Mouse (Mus musculus): ENCODE data around the gene Ly6g5c.

Gene Ly6g5c

DNA sequence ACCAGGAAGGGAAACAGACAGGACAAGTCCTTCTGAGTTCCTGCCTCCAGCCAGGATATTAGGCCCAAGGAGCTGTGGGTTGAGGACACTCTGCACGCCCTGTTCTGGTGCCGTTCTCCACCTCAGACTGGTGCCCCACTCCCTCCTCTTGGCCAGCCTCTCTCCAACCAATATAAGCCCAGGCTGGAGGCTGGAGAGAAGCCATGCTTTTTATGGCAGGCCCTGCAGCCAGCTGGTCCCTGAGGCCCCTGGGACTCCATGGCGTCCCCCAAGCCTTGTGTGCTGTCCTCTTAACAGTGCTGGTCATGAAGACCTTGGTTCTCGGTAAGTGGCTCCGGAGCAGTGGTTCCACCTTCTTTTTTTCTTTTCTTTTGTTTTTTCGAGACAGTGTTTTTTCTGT, at the start of gene Ly6g5c:
Ly6g5c (plus strand) TSS at position 183 of the 400 bp plus-strand sequence.
- DNase-seq (ENCODE audit: low spot score in 2 of 2) = peak in 1 of 2 experiments; percentile 46

DNA sequence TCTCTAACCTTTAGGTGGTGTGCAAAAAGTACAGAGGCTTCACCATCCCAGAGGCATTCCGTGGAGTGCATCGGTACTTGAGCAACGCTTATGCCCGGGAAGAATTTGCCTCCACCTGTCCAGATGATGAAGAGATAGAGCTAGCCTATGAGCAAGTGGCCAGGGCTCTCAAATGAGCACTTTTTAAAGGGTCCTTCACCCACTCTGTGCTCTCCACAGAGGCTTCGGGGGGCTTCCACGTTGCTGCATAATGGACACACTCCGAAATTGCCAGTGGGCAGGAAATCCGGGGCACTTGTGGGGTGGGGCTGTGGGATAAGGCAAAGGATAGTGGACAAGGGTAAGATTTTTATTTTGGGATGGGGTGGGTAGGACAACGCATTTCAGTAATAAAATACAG, 49.8 kb upstream of the Ly6g5c start:
- DNase-seq (ENCODE audit: low spot score in 2 of 2) = no peak

DNA sequence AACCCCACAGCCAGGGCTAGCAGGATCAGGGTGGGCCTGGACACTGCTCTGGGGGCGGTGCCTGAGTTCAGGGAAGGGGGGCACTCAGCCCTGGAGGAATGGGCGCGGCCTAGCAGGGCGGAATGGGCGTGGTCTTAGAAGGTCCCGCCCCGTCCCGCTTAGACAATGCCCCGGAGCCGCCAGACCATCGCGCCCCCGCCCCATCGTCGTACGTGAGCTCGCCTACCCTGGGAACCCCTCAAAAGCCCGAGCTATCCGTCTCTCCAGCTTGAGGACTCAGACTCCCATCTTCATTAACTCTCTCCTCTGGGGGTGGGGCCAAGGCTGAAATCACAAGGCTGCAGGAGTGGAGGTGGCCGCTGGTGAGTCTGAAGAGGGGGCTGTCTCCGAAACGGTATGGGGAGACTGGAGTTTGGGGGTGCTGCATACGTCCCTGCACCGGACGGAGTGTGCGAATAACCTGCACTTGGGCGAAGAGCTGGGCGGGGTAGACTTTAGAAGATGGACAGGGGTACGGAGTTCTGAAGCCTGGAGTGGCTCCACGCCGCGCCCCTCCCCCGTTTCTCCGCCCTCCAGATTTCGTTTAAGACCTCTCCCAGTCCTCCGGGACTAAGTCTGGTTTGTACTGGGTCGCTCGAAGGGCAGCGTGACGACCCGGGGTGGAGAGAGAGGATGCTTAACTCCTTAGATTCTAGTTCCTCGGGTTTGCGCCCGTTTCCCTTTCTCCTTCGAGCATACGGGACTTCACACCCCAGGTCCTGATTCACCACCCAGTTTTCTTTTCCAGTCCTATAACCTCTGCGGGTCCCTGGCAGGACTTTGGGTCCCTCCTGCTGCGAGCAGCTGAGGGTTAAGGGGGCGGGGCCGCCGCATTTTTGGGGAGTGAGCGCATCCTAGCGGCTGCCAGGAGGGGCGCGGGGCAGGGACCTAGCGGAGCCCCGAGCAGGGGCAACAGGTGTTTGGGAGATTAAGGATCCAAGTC, 48.9 kb upstream of the Ly6g5c start, which contains the start of gene Ddah2:
Ddah2 (plus strand) TSS at position 125 of the 982 bp plus-strand sequence.
- peak; percentile 79 to 92 for DNase-seq (ENCODE audit: low spot score in 2 of 2)

DNA sequence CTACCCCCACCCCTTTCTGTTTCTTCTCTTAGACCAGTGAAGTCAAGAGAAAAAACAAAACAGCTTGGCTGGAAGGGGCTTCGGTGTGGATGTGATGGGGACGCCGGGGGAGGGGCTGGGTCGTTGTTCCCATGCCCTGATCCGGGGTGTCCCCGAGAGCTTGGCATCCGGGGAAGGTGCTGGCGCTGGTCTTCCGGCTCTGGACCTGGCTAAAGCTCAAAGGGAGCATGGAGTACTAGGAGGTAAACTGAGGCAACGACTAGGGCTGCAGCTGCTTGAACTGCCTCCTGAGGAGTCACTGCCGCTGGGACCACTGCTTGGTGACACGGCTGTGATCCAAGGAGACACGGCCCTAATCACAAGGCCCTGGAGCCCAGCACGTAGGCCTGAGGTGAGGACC, 48.0 kb upstream of the Ly6g5c start:
- no peak for DNase-seq (ENCODE audit: low spot score in 2 of 2)

DNA sequence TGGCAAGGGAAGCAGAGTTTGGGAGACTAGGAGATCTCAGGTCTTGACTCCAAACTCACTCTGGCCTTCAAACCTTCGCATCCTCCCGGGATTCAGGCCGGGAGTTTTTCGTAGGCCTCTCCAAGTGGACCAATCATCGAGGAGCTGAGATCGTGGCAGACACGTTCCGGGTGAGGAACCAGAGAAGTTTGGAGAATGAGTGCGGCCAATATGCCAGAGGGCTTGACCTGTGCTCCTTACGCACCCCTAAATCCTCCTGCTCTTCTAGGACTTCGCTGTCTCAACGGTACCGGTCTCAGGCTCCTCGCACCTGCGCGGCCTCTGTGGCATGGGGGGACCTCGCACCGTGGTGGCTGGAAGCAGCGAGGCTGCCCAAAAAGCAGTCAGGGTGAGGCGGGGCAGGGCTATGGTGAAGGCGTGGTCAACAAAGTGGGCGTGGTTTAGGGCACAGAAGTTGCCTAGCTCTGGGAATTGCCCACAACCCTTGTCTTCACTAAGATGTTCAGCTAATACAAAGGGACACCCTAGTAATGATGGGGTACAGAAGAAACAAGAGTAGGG, 47.3 kb upstream of the Ly6g5c start:
- no peak for DNase-seq (ENCODE audit: low spot score in 2 of 2)

DNA sequence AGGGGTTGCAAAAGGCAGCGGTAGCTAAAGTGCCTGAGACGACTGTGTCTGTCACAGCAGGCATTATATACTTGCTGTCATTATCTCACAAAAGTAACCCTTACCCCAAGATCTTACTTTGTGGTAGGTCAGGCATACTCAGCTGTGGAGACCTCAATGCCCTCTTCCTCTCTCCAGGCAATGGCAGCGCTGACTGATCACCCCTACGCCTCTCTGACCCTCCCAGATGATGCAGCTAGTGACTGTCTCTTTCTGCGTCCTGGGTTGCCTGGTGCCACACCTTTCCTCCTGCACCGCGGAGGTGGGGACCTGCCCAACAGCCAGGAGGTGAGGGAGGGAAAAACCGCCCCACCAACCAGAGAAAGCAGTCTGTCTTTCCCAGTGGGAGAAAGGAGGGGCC, 46.8 kb upstream of the Ly6g5c start:
- no peak for DNase-seq (ENCODE audit: low spot score in 2 of 2)

DNA sequence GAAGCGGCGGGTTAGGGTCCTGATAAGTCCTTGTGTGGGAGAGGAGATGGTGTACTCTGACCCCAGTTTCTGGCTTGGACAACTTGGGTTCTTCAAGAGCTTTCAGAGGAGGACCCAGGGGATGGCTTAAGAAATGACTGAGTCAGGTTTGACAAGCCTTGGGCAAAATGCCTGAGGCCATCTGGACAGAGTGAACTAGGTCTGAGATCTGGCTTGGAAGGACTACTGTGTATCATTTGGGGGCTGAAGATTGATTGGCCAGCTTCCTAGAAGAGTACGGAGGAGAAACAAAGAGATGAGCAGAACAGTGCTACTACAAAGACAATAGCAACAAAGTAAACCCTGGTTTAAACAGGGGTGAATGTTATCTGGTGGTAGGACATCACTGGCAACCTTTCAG, 44.6 kb upstream of the Ly6g5c start:
- DNase-seq (ENCODE audit: low spot score in 2 of 2) = peak in 1 of 2 experiments; percentile 32

GRCm38 (mm10) chr17:35064378-35064877, 43.7 kb upstream of the Ly6g5c start:
- no peak for DNase-seq (ENCODE audit: low spot score in 2 of 2)

DNA sequence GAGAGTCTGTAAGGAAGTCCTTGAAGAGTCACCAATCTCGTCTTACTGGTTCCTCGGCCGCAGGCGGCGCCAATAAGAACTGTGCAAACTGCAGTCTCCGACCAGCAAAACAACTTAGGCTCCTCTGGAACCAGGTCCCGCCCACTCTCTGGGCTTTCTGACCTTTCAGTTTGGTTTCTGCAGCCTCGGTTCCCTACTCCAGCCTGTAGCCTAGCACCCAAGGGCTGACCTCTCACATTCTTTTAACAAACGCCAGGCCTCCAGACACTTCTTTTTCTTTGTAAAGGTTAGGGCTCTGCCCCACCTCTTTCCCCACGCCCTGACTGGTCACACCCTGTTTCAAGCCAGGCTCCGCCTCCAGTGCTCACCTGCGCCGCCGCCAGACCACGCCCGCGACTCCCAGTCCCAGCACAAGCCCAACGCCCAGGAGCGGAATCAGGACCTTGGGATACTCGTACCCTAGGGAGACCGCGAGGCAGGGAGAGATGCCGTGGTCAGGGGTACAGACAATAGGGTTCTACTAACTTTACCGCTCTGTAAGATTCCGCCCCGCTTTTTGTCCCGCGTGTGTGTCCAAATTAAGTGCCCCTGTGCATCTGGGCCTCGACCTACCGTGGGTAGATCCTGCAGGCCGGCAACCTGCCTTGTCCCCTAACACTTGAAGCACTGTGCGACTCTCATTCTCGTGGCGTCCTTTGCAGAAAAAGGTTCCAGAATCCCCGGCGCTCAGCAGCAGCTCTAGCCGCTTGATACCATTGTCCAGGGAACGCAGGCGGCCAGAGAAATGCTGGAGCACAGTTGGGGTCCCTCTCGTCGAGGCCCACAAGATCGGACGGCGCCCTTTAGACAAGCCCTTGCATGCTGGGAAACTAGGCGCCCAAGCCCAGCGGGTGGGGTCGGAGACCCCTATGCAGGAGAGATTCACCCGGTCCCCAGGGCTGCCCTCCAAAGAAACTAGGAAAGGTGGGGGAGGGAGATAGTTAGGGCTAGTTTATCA, 42.8 kb upstream of the Ly6g5c start, which contains the start of gene Ly6g6c:
Ly6g6c (plus strand) TSS at position 438 of the 997 bp plus-strand sequence.
- DNase-seq (ENCODE audit: low spot score in 2 of 2) = no peak

DNA sequence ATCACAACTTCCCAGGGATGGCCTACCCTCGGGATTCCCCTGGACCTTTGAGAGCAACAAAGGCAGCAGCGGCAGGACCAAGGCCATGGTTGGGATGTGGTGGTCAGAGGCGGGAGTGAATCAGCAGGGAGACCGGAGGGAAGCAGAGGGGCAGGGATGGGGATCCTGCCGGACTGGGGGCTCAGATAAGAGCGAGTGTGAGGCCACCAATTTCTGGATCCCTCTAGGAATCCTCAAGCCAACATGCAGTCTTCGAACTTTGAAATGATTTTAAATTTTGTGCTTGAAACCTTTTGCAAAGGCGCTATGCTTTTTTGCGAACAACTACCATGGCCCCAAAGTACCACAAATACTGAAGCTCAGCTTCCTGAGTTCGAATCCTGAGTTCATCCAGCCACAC, 42.0 kb upstream of the Ly6g5c start, which contains the start of gene Mpig6b:
Mpig6b (minus strand) TSS at position 101 of the 400 bp plus-strand sequence.
- DNase-seq (ENCODE audit: low spot score in 2 of 2) = no peak

DNA sequence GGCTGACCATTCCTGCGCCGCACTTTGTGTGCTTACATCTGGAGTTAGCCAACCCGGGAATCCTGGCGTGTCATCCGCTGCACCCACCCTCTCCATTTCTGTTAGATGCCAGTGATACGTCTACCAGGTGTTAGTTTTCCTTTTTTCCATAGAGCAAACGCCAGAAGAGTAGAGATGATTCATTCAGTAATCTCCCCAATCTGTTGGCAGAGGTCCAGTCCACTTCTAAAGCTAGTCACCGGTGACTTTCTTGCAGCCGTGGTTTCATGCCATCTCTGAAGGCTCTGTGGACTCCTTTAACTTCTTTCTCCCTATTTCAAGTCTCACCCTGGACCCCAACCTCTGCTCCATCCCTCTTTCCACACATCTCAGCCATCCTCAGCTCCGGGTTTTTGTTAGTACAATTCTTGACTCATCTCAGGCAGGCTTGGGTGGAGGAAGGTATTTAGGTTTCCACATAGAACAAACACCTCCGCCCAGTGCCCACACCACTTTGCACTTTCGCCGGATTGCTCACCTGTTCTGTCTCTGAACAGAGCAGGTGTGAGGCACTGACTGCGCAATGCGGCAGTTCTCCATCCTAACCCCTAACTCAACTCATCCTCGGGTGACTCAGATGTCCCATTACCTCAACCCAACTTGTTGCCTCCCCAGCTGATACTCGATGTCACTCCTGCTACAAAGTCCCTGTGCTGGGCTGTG, 39.7 kb upstream of the Ly6g5c start:
- no peak for DNase-seq (ENCODE audit: low spot score in 2 of 2)

DNA sequence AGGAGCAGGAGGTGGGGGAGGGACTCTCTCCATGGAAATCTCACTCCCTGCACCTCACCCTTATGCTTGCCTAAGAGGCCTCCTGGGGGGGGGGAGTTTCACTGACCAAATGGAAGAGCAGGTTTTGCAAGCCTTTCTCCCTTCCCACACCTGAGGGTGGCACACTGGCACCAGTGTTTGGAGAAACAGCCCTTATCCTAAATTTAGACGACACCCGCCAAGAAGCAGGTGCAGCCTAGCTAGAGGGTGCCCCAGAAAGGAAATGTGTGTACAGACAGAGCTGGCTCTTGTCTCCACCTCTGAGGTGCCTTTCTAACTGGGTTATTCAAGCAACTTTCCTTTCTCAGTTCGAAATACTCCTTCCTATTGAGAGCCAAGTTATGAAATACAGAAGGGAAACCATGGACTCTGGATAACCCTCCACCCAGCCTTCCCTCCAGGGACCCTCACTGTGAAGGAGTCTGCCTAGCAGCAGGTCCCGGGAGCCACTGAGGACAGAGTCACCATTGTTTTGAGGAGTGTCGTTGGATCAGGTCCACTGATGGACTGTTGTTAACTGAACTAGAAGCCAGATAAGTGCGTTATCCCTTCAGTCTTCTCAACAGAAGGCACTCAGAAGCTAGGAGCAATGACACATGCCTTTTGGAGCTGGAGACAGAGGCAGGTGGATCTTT, 37.4 kb upstream of the Ly6g5c start:
- DNase-seq (ENCODE audit: low spot score in 2 of 2) = no peak

- DNase-seq (ENCODE audit: low spot score in 2 of 2) = no peak
Measured at GRCm38 (mm10) chr17:35071454-35071853, 36.6 kb upstream of the Ly6g5c start.

- DNase-seq (ENCODE audit: low spot score in 2 of 2) = no peak
Measured at GRCm38 (mm10) chr17:35074097-35074496, 34.0 kb upstream of the Ly6g5c start.

- no peak for DNase-seq (ENCODE audit: low spot score in 2 of 2)
Measured at GRCm38 (mm10) chr17:35076507-35077176, 31.4 kb upstream of the Ly6g5c start, which contains the start of gene Ly6g6e. Gene Ly6g6e, plus strand, starts transcription at chr17:35076902.

DNA sequence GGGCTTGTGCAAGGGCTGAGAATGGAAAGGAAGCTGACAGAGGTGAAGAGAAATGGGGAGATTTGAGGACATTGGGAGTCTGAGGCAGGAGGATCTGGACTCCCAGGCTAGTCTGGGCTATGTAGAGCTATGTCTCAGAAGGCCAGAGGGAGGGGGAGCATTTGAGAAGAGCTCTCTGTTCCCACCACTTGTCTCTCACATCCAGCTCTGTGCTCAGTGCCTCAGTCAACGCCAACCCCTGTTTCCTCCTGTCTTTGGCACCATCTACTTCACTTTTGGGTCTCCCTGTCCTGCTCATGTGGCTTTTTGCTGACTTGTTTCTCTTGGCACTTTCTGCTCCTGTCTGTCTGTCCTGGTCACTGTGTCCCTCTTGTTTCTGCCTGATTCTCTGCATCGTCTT, 30.8 kb upstream of the Ly6g5c start:
- DNase-seq (ENCODE audit: low spot score in 2 of 2) = no peak

DNA sequence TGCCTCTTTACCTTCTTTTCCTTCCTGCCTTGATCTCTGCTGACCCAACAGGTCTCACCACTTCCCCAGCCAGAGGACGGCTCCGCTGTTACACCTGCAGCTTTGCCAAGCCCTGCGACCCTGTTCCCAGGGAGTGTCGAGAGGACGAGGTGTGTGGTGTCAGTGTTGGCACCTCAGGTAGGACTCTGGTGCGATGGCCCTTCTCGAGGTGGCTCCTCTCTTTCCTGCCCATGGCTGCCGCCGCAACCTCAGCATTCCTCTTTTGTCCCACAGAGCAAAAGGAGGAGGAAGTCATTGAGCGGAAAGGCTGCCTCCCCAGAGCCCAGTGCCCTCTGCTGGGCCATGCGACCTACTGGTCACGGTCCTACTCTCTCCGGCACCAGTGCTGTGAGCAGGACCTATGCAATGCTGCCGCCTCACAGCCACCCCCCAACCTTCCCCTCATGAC, 30.3 kb upstream of the Ly6g5c start, which contains the start of gene Ly6g6d:
Ly6g6d (minus strand) TSS at position 280 of the 448 bp plus-strand sequence.
- DNase-seq (ENCODE audit: low spot score in 2 of 2) = no peak

- DNase-seq (ENCODE audit: low spot score in 2 of 2) = no peak
Measured at GRCm38 (mm10) chr17:35079778-35080177, 28.3 kb upstream of the Ly6g5c start.

DNA sequence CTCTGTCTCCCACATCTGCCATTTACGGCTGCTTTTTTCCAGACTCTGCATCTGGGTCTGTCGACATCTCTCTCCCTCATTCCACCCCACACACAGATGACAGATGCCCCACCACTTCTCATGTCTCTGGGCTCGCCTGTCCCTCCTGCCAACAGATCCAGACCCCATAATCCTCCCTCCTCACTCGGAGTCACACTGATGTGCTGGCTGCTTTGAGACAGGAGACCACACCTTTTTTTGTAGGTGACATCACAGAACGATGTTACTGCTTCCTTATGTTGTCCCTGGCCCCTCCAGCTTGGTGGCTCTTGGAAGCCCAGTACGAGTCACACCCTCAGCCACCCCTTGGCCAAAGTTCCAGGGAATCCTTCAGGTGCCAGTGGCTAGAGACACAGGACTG, 27.8 kb upstream of the Ly6g5c start:
- DNase-seq (ENCODE audit: low spot score in 2 of 2) = no peak

Data from cerebellum, postnatal 4 days (tissue).